Mouse (Mus musculus) spleen, postnatal 10 days (tissue): ENCODE data around the gene 1600012H06Rik.
"Not testable (repeated sequence)": the region's sequence is repeated elsewhere in the genome, so short reads cannot be mapped to it uniquely, and the experiment has no call there.

Experiments used
- DNase-seq, 2 experiments: peaks; one replicate each; pipeline ENCODE4 v3.0.0; 2021 to 2022; ENCODE audit warnings: low spot score in 2 of 2

The 1600012H06Rik gene

GRCm38 (mm10) chr17:14944551-14944950, 1.6 kb downstream of the 1600012H06Rik start:
- no peak for DNase-seq

GRCm38 (mm10) chr17:14949161-14949827, 6.3 kb downstream of the 1600012H06Rik start:
- DNase-seq, result no peak

DNA sequence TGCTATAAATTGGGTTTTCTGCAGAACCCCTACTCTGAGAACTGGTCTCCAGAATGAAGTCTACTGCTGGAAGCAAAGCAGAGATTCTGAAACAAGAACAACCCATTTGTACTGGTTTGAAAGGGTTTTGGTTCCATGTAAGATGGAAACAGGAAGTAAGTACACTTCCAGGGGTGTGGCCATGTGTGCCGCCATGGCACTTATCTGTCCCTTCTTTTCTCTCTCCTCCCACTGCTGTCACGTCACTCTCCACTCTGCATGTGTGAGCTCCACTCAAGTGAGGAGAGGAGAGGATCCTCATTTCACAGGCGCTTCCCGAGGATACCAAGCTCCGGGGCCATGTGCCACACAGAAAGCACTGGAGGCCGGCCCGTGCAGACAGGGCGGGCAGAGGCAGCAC, 10.5 kb downstream of the 1600012H06Rik start:
- DNase-seq, result no peak

DNA sequence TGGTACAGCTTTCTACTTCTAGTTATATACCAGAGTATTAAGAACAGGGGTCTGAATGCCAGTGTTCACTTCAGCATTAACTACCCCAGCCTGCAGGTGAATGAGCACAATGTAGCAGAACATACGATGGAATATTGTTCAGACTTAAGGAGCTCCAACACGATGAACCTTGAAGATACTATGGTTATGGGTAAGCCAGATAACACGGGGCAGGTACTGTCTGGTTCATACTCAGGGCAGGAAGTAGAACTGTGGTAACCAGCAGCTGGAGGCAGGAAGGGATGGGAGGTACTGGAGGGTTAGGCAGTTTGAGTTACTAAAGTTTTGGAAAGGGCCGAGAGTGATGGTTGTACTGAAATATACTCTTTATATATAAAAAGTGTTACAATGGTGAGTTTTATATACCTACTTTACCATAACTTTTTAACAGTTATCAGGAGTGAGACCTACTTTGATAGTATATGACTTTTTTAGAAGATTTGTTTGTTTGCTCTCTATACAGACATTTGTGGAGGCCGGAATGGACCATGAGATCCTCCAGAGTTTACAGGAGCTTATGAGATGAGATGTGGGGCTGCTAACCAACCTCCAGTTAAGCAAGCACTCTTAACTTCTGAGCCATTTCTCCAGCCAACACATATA, 15.8 kb downstream of the 1600012H06Rik start:
- DNase-seq, result no peak

DNA sequence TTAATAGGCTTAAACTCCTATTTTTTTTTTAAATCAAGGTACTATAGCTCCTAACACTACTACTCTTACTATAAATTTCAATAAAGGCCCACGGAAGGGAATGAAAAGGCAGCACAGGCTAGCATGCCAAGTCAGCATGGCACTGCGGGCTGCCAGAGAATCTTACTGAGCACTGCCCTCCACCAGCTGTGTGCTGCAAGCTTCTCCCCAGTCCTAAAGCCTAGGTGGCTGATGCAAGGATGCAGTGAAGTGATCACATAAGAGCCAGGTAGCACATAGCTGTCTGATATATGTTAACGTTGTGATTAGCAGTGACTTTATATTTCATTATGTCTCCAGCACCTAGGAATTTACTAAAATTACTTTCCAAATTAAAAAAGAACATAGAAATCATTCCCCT, 17.0 kb downstream of the 1600012H06Rik start:
- peak; percentile 28 to 43 for DNase-seq

DNA sequence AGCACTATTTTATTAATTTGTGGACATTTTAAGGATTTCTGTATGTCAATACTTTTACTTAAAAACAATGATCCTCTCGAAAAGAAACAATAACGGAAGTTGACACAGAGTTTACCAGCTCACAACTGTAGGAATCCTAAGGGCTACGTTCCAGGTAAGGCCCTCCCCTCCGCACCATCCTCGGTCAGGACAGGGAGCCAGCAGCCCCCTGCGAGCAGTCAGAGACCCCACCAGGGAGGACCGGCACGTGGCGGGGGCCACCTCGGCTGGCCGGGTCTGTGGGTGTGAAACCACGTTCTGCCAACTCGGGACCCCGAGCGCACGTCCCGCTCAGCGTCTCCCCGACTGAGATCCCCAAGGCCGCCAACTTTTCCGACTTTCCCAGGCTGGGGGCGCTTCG, 17.5 kb downstream of the 1600012H06Rik start:
- peak; percentile 47 to 70 for DNase-seq

DNA sequence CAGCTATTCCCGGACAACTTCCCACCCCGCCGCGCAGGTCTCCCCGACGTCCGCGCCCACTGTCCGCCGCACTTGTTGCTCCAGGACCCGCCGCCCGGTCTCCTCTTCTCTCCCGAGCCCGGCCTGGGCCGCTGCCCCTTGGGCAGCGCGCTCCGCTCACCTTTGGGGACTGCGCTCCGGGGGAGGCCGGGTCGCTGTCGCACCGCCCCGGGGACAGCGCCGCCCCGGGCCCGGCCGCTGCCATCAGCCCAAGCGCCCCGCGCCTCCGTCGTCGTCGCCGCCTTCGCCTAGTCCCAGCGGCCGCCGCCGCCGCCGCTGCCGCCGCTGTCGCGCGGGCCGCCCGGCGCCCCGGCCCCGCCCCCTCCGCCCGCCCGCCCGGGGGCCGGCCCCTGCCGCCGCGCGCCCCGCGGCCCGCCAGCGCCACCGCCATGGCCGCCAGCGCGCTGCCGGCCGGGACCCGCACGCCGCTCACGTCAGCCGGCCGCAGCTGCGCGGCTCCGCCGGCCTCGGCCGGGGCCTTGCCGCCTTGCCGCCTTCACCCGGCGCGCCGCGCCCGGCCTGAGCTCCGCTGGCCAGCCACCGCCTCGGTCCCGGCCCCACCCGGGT, 18.1 kb downstream of the 1600012H06Rik start, which contains the start of gene Phf10:
Gene Phf10 (minus strand): TSS at position 323 of the 606 bp plus-strand sequence.
- DNase-seq, result peak; percentile 58 to 75

DNA sequence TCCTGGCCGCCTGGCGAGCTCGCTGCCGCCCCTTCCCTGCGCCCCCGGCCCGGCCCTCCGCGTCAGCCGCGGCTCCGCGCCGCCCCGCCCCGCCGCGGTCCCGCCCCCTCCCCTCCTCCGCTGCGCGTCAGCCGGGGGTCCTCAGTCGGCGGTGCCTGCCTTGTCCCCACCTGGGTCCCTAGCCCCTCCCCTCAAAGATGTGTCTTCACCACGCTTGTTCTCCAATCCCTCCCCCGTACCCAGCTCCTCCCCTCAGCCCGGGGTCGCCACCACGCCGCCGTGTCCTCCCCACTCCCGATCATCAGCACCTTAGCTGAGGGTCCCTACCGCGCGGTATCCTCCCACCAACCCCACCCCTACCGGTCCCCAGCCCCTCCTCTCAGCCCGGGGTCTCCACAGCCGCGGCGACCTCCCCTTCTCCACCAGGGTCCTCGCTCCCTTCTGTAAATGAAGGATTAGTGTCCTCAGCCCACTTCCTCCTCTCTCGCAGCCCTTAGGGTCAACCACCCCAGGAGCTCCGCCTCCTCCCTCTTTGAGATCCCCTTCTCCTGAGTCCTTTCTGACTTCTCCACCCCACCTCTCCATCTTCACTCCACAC, 18.7 kb downstream of the 1600012H06Rik start:
- not testable (repeated sequence) for DNase-seq

DNA sequence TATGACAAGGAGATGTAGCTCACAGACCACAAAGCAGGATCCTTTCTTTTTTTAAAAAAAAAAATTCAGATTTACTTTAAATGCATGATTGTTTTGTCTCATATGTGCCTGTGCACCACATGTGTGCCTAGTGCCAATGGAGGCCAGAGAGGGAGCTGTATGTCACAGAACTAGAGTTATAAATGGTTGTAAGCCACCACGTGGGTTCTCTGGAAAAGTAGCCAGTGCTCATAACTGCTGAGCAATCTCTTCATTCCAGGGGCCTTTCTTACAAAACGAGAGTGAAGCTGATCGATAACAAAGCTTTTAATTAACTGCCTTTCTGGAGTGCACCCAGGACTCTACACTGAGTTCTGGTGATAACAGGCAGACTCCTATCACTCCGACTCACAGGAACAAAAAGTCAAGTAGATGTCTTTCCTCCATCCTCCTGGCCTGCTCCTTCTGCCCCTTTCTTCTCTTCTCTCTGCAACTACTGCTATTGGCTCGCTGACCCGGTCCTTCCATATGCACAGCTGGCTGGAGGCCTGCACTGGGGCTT, 25.5 kb downstream of the 1600012H06Rik start:
- not testable (repeated sequence) for DNase-seq

GRCm38 (mm10) chr17:14977718-14978361, 34.9 kb downstream of the 1600012H06Rik start:
- DNase-seq, result not testable (repeated sequence)

GRCm38 (mm10) chr17:14978362-14979038, 35.5 kb downstream of the 1600012H06Rik start, which contains the start of the genes 9030025P20Rik and Gm3417:
Gene 9030025P20Rik (plus strand): TSS chr17:14978468.
Gene Gm3417 (minus strand): TSS chr17:14978790.
- DNase-seq, result not testable (repeated sequence)

- DNase-seq, result peak in 1 of 2 experiments; percentile 5
Observed at GRCm38 (mm10) chr17:14990116-14990702, 47.2 kb downstream of the 1600012H06Rik start.

DNA sequence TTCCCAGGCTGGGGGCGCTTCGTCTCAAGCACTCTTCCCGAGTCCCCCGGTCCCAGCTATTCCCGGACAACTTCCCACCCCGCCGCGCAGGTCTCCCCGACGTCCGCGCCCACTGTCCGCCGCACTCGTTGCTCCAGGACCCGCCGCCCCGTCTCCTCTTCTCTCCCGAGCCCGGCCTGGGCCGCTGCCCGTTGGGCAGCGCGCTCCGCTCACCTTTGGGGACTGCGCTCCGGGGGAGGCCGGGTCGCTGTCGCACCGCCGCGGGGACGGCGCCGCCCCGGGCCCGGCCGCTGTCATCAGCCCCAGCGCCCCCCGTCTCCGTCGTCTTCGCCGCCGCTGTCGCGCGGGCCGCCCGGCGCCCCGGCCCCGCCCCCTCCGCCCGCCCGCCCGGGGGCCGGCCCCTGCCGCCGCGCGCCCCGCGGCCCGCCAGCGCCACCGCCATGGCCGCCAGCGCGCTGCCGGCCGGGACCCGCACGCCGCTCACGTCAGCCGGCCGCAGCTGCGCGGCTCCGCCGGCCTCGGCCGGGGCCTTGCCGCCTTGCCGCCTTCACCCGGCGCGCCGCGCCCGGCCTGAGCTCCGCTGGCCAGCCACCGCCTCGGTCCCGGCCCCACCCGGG, 49.6 kb downstream of the 1600012H06Rik start:
- DNase-seq, result not testable (repeated sequence)

GRCm38 (mm10) chr17:14993139-14993832, 50.3 kb downstream of the 1600012H06Rik start:
- DNase-seq, result not testable (repeated sequence)

DNA sequence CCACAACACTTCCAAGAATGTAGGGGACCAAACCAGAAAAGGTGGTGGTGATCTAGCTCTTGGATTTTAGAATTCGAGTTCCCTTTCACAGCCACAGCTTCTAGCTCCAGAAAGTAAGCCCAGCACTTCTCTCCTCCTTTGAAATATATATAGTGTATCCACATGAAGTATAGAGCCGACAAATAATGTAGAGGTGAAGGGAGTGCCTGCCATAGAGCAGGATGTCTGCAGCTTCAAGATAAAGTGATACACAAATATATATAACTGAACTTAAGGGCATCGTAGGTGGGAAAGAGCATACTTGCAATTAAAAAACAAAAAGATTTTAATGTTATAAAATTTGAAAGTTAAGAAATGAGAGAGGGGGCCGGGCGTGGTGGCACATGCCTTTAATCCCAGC, 51.2 kb downstream of the 1600012H06Rik start:
- DNase-seq, result not testable (repeated sequence)

GRCm38 (mm10) chr17:15000047-15000446, 57.1 kb downstream of the 1600012H06Rik start:
- DNase-seq, result not testable (repeated sequence)

DNA sequence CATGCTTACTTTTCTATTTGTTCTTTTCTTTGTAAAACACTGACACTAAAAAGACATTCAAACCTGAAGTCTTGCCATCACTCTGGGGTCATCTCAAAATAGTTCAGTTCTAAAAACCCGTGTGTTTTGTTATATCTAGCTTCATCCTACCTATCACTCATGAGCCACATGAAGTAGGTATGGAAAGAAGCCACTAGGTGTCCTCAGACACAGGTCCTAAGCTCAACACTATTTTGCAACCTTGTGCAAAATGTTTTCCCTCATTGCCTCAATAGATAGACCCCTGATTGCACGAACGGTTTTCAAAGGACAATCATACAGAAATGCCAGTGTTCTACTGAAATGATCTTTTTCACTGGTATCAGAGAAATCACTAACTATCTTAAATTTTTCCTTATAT, 66.1 kb downstream of the 1600012H06Rik start:
- not testable (repeated sequence) for DNase-seq
